Mouse (Mus musculus): ENCODE results near the gene Slc24a1.

The Slc24a1 gene

DNA sequence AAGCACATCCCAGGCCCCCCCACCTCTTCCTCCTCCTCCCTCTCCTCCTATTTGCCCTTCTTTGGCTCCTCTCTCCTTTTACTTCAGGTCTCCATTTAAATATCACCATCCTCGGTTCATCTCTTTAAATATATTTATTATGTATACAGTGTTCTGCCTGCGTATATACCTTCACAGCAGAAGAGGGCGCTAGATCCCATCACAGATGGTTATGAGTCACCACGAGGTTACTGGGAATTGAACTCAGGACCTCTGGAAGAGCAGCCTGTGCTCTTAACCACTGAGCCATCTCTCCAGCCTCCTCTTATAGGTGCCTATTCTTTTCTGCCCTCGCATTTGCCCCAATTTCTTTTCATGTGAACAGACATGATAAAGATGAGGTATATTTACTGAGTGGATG lies 13.9 kb downstream of the Slc24a1 start:
- no peak for DNase-seq (ENCODE audit: low spot score)

DNA sequence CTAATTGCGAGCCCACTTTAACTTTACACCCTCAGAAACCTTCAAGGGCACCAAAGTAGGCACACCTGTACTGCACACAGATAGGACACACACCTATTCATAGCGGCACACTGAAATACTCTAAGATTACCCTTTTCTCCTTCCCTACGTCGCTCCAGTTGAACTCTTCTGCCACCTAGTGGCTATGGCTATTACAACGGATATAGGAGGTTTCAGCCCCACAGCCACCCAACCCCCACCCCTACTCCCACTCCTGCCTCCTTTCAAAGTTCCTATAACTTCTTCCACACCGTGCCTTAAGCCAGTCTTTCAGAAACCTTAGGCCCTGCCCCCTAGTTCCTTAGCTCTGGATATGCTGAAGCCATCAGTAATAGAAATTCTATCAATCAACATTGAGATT lies 14.9 kb downstream of the Slc24a1 start:
- DNase-seq (ENCODE audit: low spot score): peak; percentile 76

DNA sequence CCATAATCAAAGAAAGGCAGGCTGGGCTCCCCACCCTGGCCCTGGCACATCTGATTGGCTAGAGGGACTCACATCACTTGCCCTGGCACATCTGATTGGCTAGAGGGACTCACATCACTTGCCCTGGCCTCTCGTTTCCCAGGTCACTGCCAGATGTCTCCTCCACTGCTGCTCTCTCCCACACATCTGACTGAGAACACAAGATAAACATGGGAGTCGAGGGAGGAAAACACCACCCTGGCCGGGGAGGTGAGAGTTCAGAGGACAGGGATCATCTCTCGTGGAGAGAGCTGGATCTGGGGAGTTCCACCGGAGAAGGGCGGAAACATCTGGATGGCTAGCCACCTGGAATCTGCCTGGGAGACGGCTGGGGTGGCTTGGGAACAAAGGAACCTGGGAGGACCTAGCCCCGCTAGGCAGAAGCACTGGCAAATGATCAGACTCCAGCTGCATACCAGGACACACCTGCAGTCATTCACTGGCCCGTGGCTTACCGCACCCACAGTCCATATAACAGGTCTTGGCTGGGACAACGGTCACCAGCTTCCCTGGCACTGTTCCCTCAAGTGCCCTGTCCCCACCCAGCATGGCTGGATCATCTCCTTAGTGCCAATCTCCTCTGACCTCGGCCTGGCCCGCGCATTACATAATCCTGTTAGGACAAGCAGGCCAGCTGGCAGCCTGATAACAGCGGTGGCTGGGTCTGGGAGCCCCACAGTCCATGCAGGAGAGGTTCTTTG lies 17.2 kb downstream of the Slc24a1 start:
- peak; percentile 71 for DNase-seq (ENCODE audit: low spot score)

DNA sequence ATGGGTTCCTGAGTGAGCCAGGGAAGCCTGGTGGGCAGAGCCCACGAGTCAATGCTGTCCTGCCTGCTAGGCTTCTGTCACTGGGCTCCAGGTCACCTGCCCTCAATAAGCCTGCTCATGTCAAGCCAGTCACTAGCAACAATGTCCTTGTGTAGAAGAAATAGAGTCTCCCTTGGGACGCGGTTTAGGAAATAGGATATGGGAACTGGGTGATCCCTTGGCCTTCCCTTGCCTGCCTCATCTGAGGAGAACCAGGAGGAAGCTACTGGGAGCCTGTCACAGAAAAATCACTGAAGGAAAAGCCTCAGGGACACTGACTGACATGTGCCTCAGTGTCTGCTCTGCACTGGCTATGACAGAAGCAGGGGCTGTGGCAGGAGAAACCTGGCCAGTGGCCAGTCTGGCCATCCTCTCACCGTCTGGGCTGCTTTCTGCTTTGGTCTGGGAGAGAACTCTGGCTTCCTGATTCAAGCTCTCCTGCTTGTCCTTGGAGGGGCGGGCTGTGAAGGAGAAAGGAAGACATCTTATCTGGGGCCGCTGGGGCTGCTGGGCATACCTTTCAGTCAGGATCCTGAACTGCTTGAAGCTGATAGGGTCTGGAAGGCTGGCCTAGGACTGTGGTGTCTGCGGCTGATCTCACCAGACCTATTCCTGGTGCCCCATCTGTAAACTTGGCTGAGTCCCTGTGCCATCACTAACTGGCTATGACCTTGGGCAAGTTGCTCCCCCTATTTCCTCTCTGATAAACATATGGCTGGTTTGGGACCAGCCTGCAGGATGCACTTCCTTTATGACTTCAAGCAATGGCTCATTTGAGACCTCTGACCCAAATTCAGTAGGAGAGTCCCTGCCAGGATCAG lies 19.4 kb downstream of the Slc24a1 start:
- no peak for DNase-seq (ENCODE audit: low spot score)

DNA sequence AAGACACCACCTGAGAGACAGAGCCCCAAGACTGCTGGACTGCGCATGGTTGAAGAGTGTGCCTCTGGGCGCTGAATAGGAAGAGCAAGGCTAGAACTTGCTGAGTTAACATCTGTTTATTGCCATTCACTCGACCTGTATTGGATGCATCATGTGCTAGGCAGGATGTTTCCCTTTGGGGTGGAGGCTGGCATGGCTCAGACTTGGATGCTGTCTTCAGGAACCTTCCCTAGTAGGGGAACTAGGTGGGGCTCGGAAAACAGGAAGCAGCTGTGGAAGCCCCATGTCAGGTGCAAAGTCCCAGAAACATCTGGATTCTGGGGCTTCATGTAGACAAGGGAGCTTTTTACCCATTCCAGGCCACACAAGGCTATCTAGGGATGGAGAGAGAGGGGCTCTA lies 21.2 kb downstream of the Slc24a1 start:
- no peak for DNase-seq (ENCODE audit: low spot score)

DNA sequence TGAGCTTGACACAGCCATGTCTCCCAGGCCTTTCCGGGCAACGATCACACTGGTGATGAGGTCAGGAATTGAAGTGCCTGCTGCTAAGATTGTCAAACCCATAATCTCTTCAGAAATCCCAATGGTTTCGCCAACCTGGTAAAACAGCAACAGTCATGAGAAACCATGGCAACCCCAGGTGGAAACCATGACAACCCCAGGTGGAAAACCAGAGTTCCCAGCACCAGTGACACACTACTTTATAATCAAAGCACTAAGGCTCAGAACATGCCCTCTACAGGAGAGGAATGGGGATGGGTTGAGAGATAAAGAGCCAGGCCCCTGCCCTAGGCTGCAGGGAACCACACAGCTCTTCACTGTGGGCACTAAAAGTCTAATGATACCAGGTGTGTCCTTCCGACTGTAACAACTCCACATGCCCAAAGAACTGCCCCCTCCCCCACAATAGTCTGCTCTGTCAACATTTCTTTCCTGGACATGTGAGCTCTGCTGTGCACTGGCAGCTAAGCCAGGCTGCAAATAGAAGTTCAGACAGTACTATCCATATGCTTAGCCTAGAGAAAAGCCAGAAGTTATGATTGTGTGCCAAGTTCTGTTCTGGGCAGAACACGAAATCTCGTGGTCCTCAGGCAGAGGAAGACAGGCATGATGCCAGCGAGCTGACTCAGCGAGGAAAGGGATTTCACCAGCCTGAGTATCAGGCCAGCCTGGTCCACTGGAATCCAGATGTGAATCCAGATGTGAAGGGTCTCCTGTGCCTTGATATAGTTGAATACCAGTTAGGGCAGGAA lies 25.0 kb downstream of the Slc24a1 start:
- DNase-seq (ENCODE audit: low spot score): peak; percentile 60

DNA sequence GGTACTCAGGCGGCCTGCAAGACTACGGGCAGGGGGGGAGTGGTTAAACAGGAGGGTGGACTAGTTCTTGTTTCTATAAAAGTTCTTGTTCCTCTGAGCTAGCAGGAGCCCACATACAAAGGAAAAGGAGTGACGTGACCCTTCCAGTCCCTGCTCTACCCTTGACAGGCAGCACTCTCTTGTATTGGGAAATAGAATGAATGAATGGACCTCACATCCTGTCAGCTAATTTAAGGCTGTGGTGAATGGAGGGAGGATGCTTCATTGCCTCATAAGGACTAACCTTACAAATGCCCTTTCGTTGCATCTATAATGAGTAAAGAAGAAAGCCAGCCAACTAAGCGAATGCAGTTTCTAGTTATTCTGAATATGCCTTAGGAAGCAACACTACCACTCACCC lies 25.6 kb downstream of the Slc24a1 start:
- DNase-seq (ENCODE audit: low spot score): no peak

DNA sequence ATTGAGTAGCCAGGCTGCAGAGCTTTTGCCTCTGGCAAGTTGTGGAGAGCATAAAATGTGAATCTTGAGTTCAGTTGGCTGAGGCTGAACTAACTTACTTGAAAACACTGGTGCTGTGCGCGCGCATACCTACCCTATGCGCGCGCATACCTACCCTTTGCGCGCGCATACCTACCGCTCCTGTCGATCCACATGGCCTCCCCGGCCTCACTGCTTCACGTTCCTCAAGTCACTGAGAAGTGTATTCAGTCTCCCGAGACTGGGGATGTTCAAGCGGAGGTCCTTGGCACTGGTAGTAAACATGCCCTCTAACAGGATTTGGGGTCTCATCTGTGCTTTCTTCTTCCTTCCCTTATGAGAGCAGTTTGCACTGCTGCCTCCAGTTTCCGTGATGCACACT lies 32.8 kb downstream of the Slc24a1 start:
- peak; percentile 61 for DNase-seq (ENCODE audit: low spot score)

DNA sequence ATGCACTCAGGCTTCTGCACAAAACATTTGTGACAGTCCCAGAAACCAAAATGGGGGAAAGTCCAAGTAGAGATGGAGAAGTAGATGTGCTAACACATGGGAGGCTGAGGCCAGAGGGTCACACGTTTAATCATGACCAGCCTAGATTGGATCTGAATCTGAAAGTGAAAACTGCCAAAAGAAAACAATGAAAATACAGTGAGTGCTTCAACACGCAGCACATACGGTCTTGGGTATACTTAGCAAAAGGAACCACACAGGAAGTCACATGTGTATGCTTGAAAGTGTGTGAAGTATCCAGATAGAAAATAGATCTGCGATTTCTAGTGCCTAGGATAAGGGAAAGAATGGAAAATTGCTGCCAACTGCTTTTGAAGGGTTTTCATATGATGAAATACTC lies 36.8 kb downstream of the Slc24a1 start:
- DNase-seq (ENCODE audit: low spot score): no peak

DNA sequence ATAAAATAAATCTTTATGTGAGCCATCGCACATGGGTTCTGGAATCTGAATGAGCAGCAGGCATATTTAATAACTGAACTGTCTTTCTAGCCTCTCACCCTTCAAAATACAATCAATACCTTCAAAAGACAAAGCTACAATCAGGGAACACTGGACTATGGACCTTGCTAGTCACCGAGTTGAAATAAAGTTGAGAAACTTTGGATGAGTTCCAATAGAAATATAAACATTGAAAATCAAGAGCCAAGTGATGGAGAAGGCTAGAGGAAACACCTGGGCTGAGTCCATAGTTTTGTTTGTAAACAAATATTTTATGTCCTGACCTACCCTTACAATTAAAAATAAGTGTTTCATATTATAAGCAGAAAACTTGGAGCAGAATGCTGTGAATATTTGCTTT lies 37.4 kb downstream of the Slc24a1 start:
- DNase-seq (ENCODE audit: low spot score): no peak

DNA sequence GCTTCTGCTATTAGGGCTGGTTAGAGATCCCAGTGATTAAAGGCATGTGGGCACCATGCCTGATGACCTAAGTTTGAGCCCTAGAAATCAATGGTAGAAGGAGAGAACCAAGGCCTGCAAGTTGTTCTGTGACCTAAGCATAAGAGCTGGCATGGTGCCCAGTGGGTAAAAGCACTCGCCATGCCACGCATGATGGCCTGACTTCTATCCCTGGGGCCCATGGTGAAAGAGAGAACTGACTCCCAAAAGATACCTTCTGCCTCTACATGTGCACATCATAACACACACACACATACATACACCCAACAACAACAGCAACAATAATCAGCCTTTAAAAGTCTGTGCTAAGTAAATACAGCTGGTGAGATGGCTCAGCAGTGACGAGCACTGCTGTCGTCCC lies 38.0 kb downstream of the Slc24a1 start:
- DNase-seq (ENCODE audit: low spot score): no peak

DNA sequence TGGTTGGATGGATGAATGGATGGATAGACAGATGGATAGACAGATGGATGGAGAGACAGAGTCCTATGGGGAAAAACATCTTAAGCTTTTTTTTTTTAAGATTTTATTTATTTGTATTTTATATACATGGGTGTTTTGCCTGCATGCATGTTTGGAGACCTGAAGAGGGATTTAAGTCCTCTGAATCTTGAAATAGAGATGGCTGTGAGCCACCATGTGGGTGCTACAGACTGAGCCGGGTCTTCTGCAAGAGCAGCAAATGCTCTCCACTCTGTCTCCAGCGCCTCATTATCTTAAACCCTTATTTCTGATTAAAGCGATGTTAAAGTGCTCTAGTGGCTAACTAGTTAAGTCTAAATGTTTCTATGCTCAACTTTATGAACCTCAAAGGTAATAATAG lies 44.0 kb downstream of the Slc24a1 start:
- DNase-seq (ENCODE audit: low spot score): no peak

DNA sequence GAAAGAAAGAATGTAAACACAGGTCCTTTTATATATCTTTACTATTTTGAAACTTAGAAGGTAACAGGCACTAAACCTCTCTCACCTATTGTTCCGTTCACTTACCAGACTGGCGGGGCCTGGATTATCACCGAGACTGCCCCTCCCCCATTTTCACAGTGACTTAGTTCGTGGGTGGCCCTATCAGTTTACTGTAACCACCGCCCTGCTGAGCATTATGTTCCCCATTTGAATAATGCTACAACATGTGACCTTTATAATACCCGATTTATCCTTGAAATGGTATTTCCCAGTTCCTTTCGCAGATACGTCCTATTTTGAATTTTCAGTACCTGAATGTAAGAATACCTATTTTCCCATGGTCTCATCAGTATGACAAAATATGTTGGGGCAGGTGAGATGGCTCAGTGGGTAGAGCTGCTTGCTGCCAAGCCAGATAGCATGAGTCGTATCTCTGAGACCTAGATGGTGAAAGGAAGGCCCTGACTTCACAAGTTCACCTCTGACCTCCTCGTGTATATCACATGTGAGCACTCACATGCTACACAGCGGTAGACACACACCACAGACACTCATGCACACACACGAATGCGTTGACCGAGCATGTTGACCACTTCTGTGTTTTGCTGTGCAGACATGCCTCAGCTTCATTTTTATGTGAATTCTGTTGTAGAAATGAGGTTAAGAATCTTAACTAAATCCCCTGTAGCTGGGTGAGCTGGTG lies 46.3 kb downstream of the Slc24a1 start:
- DNase-seq (ENCODE audit: low spot score): no peak

DNA sequence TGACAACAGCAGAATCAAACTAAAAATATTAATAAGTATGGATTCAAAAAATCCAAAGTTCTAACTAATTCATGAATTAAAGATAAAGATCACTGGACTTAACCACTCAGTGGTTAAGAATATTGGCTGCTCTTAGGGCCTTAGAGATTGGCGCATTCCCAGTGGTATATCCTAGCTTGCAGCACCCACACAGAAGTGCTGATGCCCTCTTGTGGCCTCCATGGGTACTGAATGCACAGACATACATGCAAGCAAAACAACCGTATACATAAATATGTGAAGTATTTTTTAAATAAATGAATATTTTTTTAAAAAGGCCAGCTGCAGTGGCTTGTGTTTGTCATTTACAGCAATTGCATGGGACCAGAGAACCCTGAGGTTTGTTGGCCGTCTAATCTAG lies 48.0 kb downstream of the Slc24a1 start:
- peak; percentile 83 for DNase-seq (ENCODE audit: low spot score)

DNA sequence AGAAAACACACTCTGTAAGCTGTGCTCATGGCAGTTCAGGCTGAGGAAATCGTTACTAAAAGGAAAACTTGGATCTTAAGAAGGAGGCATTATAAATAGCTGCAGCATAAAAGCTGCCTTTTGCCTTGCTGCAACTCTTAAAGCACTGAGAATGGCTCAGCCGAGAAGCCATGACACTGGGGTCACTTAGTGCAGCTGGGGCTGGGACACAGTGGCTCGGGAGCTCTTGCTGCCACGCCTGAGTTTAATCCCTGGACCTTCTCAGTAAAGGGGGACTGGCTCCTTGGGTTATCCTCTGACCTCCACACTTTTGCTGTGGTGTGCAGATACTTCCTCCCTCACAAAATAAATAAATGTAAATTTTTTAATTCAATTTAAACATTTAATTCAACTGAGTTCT lies 48.5 kb downstream of the Slc24a1 start:
- DNase-seq (ENCODE audit: low spot score): no peak

DNA sequence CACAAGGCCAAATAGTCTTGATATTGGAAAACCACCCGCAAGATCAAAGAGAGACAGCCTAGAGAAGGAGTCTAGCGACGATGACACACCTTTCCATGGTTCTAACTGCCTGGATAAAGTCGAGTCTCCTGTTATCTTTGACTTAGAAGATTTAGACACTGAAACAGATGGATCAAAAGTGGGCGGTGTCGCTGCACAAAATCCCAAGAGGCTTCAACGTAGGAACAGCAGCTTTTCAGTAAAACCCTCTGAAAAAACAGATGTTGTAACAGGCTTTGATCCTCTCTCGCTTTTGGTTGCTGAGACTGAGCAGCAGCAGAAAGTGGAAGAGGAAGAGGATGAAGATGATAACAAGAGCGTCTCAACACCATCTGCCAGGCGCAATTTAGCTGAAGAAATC lies 54.8 kb downstream of the Slc24a1 start:
- DNase-seq (ENCODE audit: low spot score): no peak

DNA sequence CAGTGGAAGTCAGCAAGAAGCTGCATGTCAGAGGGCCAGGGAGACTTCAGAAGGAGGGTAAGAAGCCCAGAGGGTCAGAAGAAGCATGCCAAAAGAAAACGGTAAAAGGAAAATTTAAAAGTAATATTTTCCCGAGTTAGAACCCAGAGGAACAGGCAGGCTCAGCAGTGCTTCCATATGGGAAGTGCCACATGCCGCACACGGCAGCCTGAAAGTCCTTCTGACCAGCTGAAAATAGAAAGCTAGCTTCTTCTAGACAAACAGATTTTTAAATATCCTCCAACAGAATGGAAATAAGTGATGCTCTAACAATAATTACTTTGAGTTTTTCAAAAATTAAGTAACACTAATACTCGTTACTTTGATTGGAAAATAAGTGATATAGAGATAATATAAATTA lies 65.4 kb downstream of the Slc24a1 start:
- DNase-seq (ENCODE audit: low spot score): no peak

Measured in testis, postnatal 10 days (tissue).